Mouse (Mus musculus) thymus, postnatal 14 days (tissue): ENCODE results near the gene Kcnj4.

Experiments
- DNase-seq: peaks from one replicate; pipeline ENCODE4 v3.0.0; 2021

Gene Kcnj4

DNA sequence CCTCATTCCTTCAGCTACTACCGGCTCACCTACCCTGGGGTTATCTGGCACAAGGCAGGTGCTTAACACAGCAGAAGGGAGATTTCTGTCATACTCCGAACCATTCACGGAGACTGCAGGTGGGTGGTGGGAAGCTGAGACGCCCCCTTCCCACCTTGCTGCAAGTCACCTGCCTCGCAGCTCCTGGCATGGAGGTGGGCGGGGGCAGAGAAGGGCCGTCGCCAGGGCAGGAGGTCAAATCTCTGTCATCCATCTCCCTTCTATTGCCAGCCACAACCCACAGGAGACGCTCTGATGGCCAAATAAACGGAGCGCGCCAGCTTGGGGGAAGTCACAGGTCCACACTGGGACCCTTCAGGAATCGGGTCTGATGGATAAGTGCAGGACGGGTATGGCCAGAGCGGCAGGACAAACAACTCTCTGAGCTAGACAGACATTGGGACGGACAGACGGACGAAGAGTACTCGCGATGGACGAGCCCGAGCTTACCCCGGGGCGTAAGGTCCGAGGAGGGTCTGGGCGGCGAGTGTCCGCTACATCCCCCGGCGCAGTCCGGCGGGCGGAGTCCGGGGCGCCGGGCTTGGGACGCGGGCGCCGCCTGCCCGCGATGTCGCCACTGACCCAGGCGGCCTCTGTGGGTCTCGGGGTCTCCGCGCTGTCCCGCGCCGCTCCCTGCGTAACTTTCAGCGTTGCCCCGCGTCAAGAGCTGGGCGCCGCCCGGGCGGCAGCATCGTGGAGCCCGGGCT is at the start of gene Kcnj4:
Gene Kcnj4 (minus strand): TSS at position 535 of the 746 bp plus-strand sequence.
- DNase-seq: no peak

DNA sequence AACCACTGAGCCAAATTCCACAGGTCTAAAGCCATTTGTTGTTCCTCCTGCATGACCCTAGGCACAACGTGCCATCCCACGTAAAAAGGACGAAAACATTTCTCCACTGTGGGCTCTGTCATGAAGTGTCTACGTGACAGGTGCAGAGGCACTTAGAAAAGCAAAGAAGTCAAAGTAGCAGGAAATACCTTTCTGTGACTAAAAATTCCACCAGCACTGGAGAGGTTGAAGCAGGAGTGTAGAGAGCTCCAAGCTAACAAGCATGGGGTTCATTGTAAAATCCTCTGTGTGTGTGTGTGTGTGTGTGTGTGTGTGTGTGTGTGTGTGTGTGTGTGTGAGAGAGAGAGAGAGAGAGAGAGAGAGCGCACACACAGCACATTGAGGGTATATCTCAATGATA is 47.5 kb upstream of the Kcnj4 start:
- no peak for DNase-seq

GRCm38 (mm10) chr15:79548226-79548625 is 43.2 kb upstream of the Kcnj4 start:
- no peak for DNase-seq

DNA sequence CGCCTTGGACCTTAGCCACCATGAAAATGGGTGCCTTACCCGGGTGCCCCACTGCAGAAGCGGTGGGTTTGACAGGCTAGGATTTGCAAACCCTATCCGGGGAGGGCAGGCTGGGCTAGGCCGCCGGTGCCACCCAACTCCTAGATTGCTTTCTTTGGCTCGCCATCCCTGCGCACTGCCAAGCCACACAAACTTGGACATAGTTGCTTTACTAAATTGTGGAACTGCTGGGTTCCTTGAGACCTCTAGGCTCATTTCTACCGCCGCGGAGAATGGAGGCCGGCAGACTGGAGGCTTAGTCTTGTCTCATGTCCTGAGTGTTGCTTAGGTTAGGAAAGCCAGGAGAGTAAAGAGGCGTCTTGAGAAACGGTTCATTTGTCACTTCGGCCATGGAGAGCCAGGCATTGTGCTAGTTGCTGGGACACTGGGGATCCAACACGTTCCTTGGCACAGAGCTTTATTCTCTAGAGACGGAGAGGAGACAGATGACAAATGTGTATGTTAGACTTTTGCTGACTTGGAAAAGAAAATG is 42.3 kb upstream of the Kcnj4 start:
- DNase-seq: no peak

GRCm38 (mm10) chr15:79546410-79547288 is 41.6 kb upstream of the Kcnj4 start, which contains the start of gene Ddx17:
TSS of gene Ddx17 (minus strand) at chr15:79546741.
- peak; percentile 98 for DNase-seq

DNA sequence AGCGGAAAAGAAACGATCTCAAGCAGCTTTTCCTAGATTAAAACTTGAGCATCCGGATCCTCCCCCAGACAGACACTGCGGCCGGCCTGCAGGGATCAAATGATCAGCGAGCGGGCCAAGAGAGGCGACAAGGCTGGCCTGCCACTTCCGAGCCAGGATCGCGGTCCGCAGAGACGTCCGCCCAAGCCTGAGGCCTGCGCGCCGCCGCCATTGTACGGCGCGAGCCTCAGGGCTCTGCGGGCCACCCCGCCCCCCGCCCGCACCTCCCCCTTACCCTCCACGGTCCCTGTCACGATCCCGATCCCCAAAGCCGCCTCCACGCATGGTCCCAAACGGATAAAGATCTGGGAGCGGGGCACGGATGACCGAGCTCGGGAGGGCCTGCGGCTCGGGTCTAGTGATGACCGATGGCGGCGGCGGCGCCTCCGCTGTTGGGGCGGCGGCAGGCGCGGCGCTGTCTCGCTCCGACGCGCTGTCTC is 40.9 kb upstream of the Kcnj4 start:
- peak; percentile 59 for DNase-seq

- no peak for DNase-seq
These were observed 40.5 kb upstream of the Kcnj4 start for GRCm38 (mm10) chr15:79545496-79545895.

GRCm38 (mm10) chr15:79543968-79544367 is 38.9 kb upstream of the Kcnj4 start:
- DNase-seq: no peak

GRCm38 (mm10) chr15:79533796-79534195 is 28.8 kb upstream of the Kcnj4 start:
- DNase-seq: no peak

DNA sequence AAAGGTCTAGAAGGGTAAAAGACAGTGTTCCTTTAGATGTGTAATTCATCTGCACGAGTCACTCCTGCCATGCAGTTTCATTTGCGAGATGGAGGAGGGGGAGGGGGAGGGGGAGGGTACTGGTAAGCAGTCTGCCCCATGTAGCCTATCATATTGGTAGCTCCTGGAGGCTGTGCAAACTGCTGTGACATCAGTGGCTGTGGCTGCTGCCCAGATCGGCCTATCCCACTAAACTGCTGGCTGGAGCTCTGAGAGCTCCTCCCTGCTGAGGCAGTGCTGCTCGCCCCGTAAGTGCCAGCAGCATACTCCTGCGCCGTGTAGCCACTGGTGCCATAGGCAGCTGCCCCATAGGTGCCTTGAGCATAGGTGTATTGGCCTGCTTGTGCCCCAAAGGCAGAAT is 24.9 kb upstream of the Kcnj4 start:
- DNase-seq: no peak

DNA sequence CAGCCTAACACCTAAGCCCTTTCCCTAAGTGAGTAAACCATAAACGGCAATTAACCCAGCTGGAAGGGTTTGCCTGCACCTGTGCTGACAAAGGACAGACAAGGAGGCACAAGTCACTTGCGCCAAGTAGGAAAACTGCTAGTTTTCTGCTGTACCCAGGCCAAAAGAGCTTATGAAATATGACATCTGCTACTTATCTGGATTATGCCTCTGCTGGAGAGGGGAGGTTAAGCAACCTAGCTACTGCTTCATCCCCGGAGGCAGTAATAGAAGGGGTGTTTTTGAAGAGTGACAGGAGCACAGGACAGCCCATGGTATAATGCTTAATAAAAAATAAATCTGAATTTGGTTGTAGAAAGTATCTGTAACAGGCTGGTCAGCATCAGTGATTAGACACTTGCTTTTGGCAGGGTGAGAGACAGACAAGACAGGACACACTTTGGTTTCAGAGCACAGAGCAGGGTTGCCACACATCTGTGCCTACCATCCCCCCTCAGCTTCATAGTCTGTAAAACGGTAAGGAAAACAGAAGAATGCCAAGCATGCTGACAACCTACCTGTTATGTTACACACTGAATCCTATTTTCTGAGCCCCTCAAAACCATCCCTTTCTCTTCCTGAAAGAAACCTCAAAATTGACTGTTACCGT is 23.1 kb upstream of the Kcnj4 start:
- no peak for DNase-seq

DNA sequence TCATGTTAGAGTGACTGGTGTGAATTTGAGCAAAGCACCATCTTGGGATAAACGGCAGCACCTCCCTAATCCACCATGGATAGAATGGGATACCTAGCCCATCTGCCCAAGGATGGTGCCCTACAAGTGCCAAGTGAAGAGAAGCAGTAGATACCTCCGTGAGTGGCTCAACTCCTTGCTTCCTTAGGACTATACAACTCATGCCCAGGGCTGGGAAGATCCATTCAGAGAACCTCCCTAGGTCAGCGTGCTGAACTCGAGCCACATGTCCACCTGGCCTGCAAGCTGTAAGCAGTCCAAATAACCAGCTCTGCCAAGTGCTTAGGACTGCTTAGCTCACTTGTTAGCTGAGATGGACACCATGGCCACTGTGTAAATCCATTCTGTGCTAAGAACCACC is 22.2 kb upstream of the Kcnj4 start:
- no peak for DNase-seq

DNA sequence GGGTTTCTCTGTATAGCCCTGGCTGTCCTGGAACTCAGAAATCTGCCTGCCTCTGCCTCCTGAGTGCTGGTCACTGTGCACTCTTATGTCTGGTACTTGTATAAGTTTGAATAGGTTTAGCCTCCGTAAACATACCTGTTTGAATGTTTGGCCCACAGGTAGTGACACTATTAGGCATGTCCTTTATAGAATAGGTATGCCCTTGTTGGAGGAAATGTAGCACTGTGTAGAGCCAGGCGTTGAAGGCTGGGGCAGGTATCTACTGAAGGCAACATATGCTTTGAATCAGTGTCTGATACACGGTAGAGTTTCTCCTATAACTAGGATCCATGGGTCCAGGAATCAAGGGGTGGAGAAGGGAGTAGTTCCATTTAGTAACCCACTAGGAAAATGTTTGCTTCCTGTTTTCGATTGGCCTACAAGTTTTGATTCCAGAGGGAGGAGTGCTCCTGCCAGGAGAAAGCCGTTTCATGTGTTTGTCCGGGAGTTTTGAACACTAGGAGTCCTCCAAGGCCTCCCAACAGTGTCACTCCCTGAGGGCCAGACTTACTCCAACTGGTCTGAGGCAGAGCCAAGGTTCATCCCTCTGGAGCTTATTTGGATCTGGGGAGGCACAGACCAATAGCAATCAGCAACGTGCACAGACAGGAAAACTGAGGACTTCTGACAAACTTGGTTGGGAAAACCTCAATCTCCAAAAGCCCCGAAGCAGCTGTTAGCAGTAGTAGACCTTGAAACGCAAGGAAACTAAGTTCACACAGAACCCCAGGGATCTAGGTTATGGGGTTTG is 21.1 kb upstream of the Kcnj4 start:
- no peak for DNase-seq

GRCm38 (mm10) chr15:79525564-79525963 is 20.5 kb upstream of the Kcnj4 start:
- no peak for DNase-seq

DNA sequence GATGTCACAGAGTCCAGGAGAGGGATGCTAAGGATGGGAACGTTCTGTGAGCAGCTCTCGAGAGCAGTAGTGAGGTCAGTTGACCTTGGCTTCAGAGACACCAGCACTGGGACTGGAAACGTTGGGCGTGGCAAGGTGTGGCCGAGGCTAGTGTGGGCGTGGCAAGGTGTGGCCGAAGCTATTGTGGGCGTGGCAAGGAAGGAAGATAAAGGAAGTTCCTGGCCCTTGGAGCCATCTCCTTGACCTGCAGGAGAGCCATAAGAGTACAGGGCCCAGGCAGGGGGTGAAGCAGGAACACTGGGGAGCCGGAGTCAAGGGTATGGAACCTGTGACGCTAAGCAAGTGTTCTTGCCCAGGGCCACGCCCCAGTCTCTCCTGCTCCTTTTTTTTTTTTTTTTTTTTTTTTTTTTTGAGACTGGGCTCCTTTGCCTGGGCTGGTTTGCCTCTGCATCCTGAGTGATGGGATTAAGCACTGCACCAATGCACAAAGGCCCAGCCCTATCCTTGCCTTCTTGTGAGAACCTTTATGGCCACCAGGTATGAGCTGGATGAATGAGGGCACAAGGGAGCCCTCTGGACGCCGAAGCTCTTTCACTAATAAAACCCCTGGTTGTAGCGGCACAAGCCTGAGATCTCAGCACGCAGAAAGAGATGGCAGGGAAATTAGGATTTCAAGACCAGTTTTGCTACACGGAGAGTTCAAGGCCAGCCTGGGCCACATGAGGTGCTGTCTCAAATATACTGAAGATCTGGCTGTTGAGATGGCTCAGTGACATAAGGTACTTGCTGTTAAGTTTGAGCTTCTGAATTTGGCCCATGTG is 14.6 kb upstream of the Kcnj4 start:
- DNase-seq: no peak

DNA sequence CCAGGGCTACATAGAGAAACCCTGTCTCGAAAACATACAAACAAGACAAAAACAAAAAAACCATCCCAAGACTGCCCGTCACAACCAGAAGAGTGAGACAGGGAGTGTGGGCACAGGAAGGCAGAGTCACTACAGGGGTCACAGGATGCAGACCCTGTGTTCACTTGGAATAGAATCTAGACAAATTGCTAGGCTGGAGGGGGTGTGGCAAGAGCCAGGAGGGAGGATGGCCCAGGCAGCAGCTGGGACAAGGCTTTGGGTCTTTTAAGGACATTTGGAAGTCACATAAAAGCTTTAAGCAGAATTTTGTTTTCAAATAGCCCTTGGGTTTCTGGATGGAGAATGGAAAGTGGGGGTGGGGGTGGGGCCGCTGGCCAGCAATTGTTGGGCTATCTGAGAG is 13.5 kb upstream of the Kcnj4 start:
- DNase-seq: no peak

DNA sequence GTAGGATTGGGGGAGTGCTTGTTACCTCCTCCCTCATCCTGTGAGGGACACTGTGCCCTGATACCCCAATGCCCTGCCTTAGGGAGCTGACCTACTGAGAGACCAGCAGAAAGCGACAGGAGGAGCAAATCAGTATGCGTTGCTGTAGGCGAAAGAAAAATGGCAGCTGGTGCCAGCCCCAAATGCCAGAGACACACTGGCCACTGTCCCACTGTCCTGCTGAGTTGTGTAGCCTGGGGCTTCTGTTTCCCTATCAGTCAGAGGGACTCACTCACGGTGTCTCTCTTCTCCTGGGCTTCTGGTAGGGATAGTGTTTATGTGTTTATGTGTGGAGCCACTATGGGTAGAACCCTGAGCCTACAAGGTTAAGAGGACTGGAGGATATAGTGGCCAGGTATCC is 12.7 kb upstream of the Kcnj4 start:
- DNase-seq: no peak

- peak; percentile 35 for DNase-seq
These were observed 11.4 kb upstream of the Kcnj4 start, which contains the start of gene Kdelr3 for GRCm38 (mm10) chr15:79516171-79517096. TSS of gene Kdelr3 (plus strand) at chr15:79516411.

DNA sequence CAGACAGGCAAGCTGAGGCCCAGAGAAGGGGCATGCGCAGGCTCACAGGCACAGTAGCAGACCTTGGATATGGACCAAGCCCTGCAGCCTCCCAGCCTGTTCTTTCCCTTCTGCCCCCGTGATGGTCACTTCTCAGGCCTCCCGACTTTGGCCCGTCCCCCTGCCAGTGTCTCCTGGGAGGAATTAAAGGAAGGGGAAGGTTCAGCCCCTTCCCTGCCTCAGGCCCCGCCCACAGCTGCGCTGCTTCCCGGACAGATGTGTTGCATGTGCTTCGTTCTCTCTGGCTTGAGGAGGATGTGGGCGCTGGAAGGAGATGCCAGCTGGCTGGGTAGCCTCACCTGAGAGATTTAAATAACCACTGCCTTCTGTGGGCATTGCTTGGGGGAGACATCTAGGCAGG is 8.9 kb upstream of the Kcnj4 start:
- peak; percentile 33 for DNase-seq
